Mouse (Mus musculus): ENCODE data around the gene Mfsd13b. TPM values are rescaled to one million over a fixed set of nuclear protein-coding genes. Genes with fewer than 3 reads are reported as not detected.
A peak's percentile ranks its signal among the peaks of the same experiment; 100 is the strongest.
"Not testable (repeated sequence)": the region's sequence is repeated elsewhere in the genome, so short reads cannot be mapped to it uniquely, and the experiment has no call there.

Gene Mfsd13b
- polyA plus RNA-seq, 1 experiment: not detected

- TF ChIP-seq TAL1 (IDR thresholded peaks at IDR 0.05; ENCODE audit: low read length) (no peak), GATA1 (IDR thresholded peaks at IDR 0.05; ENCODE audit: low read length) (no peak)
- H3K27me3 ChIP-seq (ENCODE audit: control insufficient read depth): no peaks in the 10 kb centered on the region
- peaks cover 90% of the 10 kb centered on the region for H3K36me3 ChIP-seq (ENCODE audit: control insufficient read depth)
- H3K4me1 ChIP-seq (ENCODE audit: control insufficient read depth): no peaks in the 10 kb centered on the region
- H3K9me3 ChIP-seq (ENCODE audit: control insufficient read depth, low read length): no peaks in the 10 kb centered on the region
- H3K4me3 ChIP-seq (replicated peaks): no peak overlapping the region
These were observed 38.3 kb upstream of the Mfsd13b start for GRCm38 (mm10) chr7:120943936-120944509.

- H3K4me1 ChIP-seq (ENCODE audit: control insufficient read depth); H3K4me3 ChIP-seq (replicated peaks); H3K9me3 ChIP-seq (ENCODE audit: control insufficient read depth, low read length); H3K27me3 ChIP-seq (ENCODE audit: control insufficient read depth): not testable (repeated sequence)
- H3K36me3 ChIP-seq (ENCODE audit: control insufficient read depth): peaks cover 95% of the 10 kb centered on the region
These were observed 28.7 kb upstream of the Mfsd13b start for GRCm38 (mm10) chr7:120953591-120953990.

- Histone ChIP-seq H3K27me3 (ENCODE audit: control insufficient read depth) (no peaks in the 10 kb centered on the region), H3K9me3 (ENCODE audit: control insufficient read depth, low read length) (no peaks in the 10 kb centered on the region), H3K4me3 (replicated peaks) (no peak overlapping the region), H3K36me3 (ENCODE audit: control insufficient read depth) (peaks cover 100% of the 10 kb centered on the region), H3K4me1 (ENCODE audit: control insufficient read depth) (peaks cover 7% of the 10 kb centered on the region)
- TF ChIP-seq TAL1 (IDR thresholded peaks at IDR 0.05; ENCODE audit: low read length) (no peak), GATA1 (IDR thresholded peaks at IDR 0.05; ENCODE audit: low read length) (no peak)
These were observed 22.2 kb upstream of the Mfsd13b start for GRCm38 (mm10) chr7:120960116-120960515.

GRCm38 (mm10) chr7:120960601-120961000, 21.7 kb upstream of the Mfsd13b start:
- TF ChIP-seq GATA1 (IDR thresholded peaks at IDR 0.05; ENCODE audit: low read length) (no peak), TAL1 (IDR thresholded peaks at IDR 0.05; ENCODE audit: low read length) (no peak)
- Histone ChIP-seq H3K4me1 (ENCODE audit: control insufficient read depth) (peaks cover 9% of the 10 kb centered on the region), H3K9me3 (ENCODE audit: control insufficient read depth, low read length) (no peaks in the 10 kb centered on the region), H3K36me3 (ENCODE audit: control insufficient read depth) (peaks cover 100% of the 10 kb centered on the region), H3K4me3 (replicated peaks) (no peak overlapping the region), H3K27me3 (ENCODE audit: control insufficient read depth) (no peaks in the 10 kb centered on the region)

GRCm38 (mm10) chr7:120961893-120962292, 20.4 kb upstream of the Mfsd13b start:
- no peak overlapping the region for H3K4me3 ChIP-seq (replicated peaks)
- no peaks in the 10 kb centered on the region for H3K27me3 ChIP-seq (ENCODE audit: control insufficient read depth)
- no peaks in the 10 kb centered on the region for H3K9me3 ChIP-seq (ENCODE audit: control insufficient read depth, low read length)
- peaks cover 17% of the 10 kb centered on the region for H3K4me1 ChIP-seq (ENCODE audit: control insufficient read depth)
- peaks cover 100% of the 10 kb centered on the region for H3K36me3 ChIP-seq (ENCODE audit: control insufficient read depth)
- no peak for TF ChIP-seq GATA1 (IDR thresholded peaks at IDR 0.05; ENCODE audit: low read length)
- no peak for TF ChIP-seq TAL1 (IDR thresholded peaks at IDR 0.05; ENCODE audit: low read length)

- no peaks in the 10 kb centered on the region for H3K9me3 ChIP-seq (ENCODE audit: control insufficient read depth, low read length)
- no peak overlapping the region for H3K4me3 ChIP-seq (replicated peaks)
- peaks cover 100% of the 10 kb centered on the region for H3K36me3 ChIP-seq (ENCODE audit: control insufficient read depth)
- H3K27me3 ChIP-seq (ENCODE audit: control insufficient read depth): no peaks in the 10 kb centered on the region
- peaks cover 29% of the 10 kb centered on the region for H3K4me1 ChIP-seq (ENCODE audit: control insufficient read depth)
- no peak for TF ChIP-seq GATA1 (IDR thresholded peaks at IDR 0.05; ENCODE audit: low read length)
- TF ChIP-seq TAL1 (IDR thresholded peaks at IDR 0.05; ENCODE audit: low read length): no peak
These were observed 19.2 kb upstream of the Mfsd13b start for GRCm38 (mm10) chr7:120963126-120963525.

GRCm38 (mm10) chr7:120969221-120969620, 13.1 kb upstream of the Mfsd13b start:
- Histone ChIP-seq H3K4me1 (ENCODE audit: control insufficient read depth) (peaks cover 85% of the 10 kb centered on the region), H3K36me3 (ENCODE audit: control insufficient read depth) (peaks cover 100% of the 10 kb centered on the region), H3K27me3 (ENCODE audit: control insufficient read depth) (no peaks in the 10 kb centered on the region), H3K9me3 (ENCODE audit: control insufficient read depth, low read length) (no peaks in the 10 kb centered on the region), H3K4me3 (replicated peaks) (peak overlapping the region; percentile 47)
- peak; percentile 71 for TF ChIP-seq GATA1 (IDR thresholded peaks at IDR 0.05; ENCODE audit: low read length)
- peak; percentile 28; the same call in 1 of the 3 replicates for TF ChIP-seq TAL1 (IDR thresholded peaks at IDR 0.05; ENCODE audit: low read length)

GRCm38 (mm10) chr7:120970112-120970511, 12.2 kb upstream of the Mfsd13b start:
- H3K9me3 ChIP-seq (ENCODE audit: control insufficient read depth, low read length): no peaks in the 10 kb centered on the region
- peaks cover 99% of the 10 kb centered on the region for H3K36me3 ChIP-seq (ENCODE audit: control insufficient read depth)
- peaks cover 91% of the 10 kb centered on the region for H3K4me1 ChIP-seq (ENCODE audit: control insufficient read depth)
- H3K27me3 ChIP-seq (ENCODE audit: control insufficient read depth): no peaks in the 10 kb centered on the region
- no peak for TF ChIP-seq GATA1 (IDR thresholded peaks at IDR 0.05; ENCODE audit: low read length)
- TF ChIP-seq TAL1 (IDR thresholded peaks at IDR 0.05; ENCODE audit: low read length): no peak
- peak overlapping the region; percentile 47 for H3K4me3 ChIP-seq (replicated peaks)

GRCm38 (mm10) chr7:120972471-120972870, 9.8 kb upstream of the Mfsd13b start:
- peaks cover 96% of the 10 kb centered on the region for H3K4me1 ChIP-seq (ENCODE audit: control insufficient read depth)
- H3K36me3 ChIP-seq (ENCODE audit: control insufficient read depth): peaks cover 97% of the 10 kb centered on the region
- not testable (repeated sequence) for H3K4me3 ChIP-seq (replicated peaks); H3K9me3 ChIP-seq (ENCODE audit: control insufficient read depth, low read length); H3K27me3 ChIP-seq (ENCODE audit: control insufficient read depth)

- TF ChIP-seq TAL1 (IDR thresholded peaks at IDR 0.05; ENCODE audit: low read length) (no peak), GATA1 (IDR thresholded peaks at IDR 0.05; ENCODE audit: low read length) (no peak)
- peaks cover 96% of the 10 kb centered on the region for H3K4me1 ChIP-seq (ENCODE audit: control insufficient read depth)
These were observed 8.3 kb upstream of the Mfsd13b start for GRCm38 (mm10) chr7:120974001-120974400.

More at GRCm38 (mm10) chr7:120974001-120974400, 8.3 kb upstream of the Mfsd13b start:
- Histone ChIP-seq H3K4me3 (replicated peaks) (no peak overlapping the region), H3K36me3 (ENCODE audit: control insufficient read depth) (peaks cover 97% of the 10 kb centered on the region), H3K27me3 (ENCODE audit: control insufficient read depth) (no peaks in the 10 kb centered on the region), H3K9me3 (ENCODE audit: control insufficient read depth, low read length) (no peaks in the 10 kb centered on the region)
